Mouse (Mus musculus): ENCODE results near the gene B4galt3.

GRCm38 (mm10) chr1:171251594-171252324, 18.4 kb upstream of the B4galt3 start:
- TF ChIP-seq CTCF (IDR thresholded peaks at IDR 0.05) (no peak), EP300 (IDR thresholded peaks at IDR 0.05) (no peak)
